Mouse (Mus musculus): ENCODE data around the gene Numa1. TPM values are rescaled to one million over a fixed set of nuclear protein-coding genes. Genes with fewer than 3 reads are reported as not detected.

The Numa1 gene
- polyA plus RNA-seq, 1 experiment from 2014 or later, result 119 TPM

DNA sequence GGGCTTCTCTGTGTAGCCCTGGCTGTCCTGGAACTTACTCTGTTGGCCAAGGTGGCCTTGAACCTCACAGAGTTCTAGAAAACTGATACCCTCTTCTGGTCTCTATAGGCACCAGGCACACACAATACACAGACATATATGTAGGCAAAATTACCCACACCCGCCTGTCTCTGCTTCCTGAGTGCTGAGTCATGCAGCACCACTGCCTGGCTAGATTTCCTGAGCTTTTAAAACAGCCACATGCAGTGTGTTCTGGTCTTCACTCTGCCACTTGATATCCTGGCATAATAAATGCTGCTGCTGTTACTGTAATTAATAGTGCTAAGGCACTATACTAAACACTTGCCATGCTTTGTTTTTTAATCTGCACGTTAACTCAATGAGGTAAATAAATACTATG, 31.7 kb downstream of the Numa1 start:
- H3K27me3 ChIP-seq, result no peaks in the 10 kb centered on the region
- H3K4me3 ChIP-seq, result no peak overlapping the region
- no peak overlapping the region for H3K27ac ChIP-seq
- H3K4me1 ChIP-seq, result peaks cover 6% of the 10 kb centered on the region
- WGBS, result 57% methylated on average over 2 of the region's 2 CpGs
- no peak for ATAC-seq (ENCODE audit: insufficient number of reproducible peaks, insufficient read depth, low FRiP score, low TSS enrichment)
- H3K9me3 ChIP-seq, result no peaks in the 10 kb centered on the region
- H3K4me2 ChIP-seq (replicated peaks), result no peak overlapping the region
- H3K36me3 ChIP-seq, result no peaks in the 10 kb centered on the region
- H3K9ac ChIP-seq, result no peak overlapping the region

- no peaks in the 10 kb centered on the region for H3K36me3 ChIP-seq
- H3K27me3 ChIP-seq, result no peaks in the 10 kb centered on the region
- no peak overlapping the region for H3K4me2 ChIP-seq (replicated peaks)
- WGBS, result 100% methylated on average over 1 of the region's 1 CpGs
- peaks cover 17% of the 10 kb centered on the region for H3K4me1 ChIP-seq
- no peak overlapping the region for H3K27ac ChIP-seq
- H3K9ac ChIP-seq, result no peak overlapping the region
- no peaks in the 10 kb centered on the region for H3K9me3 ChIP-seq
- ATAC-seq (ENCODE audit: insufficient number of reproducible peaks, insufficient read depth, low FRiP score, low TSS enrichment), result no peak
- H3K4me3 ChIP-seq, result no peak overlapping the region
Measured at GRCm38 (mm10) chr7:101967256-101967655, 33.3 kb downstream of the Numa1 start.

GRCm38 (mm10) chr7:101968751-101969150, 34.8 kb downstream of the Numa1 start:
- no peaks in the 10 kb centered on the region for H3K27me3 ChIP-seq
- H3K9ac ChIP-seq, result peak overlapping the region; percentile 89; the same call in 1 of the 2 replicates
- peak overlapping the region; percentile 100 for H3K27ac ChIP-seq
- no peaks in the 10 kb centered on the region for H3K36me3 ChIP-seq
- ATAC-seq (ENCODE audit: insufficient number of reproducible peaks, insufficient read depth, low FRiP score, low TSS enrichment), result no peak
- peak overlapping the region; percentile 82; the same call in 1 of the 2 replicates for H3K4me2 ChIP-seq (replicated peaks)
- WGBS, result 62% methylated on average over 2 of the region's 2 CpGs
- H3K4me3 ChIP-seq, result no peak overlapping the region
- peaks cover 31% of the 10 kb centered on the region for H3K4me1 ChIP-seq
- H3K9me3 ChIP-seq, result no peaks in the 10 kb centered on the region

DNA sequence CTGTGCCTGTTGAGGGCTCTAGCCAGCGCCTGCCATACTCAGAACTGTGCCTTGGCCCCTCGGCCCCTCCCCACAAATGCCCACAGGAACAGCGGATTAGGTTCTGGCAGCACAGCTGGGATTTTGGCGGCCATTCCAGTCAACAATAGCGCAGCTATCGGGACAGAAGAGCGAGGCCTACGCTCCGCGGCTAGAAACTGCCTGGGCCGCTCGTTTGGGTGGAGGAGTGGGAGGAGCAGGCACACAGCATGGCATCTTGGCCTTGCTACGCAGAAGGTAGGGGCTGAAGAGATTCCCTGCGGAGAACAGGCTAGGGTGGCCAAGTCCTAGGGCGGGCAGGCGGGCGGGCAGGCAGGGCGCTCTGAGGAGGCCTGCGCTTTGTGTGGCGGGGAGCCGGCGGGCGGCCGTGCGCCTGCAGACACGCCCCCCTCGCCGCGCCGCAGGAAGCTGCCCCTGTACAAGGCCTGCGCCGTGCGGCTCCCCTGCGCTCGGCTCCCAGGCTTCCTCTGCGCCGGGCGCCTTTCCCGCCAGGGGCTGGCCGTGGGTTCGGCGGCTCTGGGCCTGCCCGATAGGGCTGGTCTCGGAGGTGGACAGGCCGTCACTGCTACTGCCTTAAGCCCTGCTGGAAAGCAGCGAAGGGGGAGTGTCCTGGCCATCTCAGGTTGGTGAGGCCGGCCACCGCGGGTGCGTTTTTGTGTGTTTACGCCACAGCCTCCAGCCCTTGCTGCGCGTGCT, 36.0 kb downstream of the Numa1 start:
- peak overlapping the region; percentile 89 for H3K9ac ChIP-seq
- H3K4me3 ChIP-seq, result peak overlapping the region; percentile 78
- under 1% methylated on average over 51 of the region's 53 CpGs for WGBS
- H3K36me3 ChIP-seq, result no peaks in the 10 kb centered on the region
- H3K9me3 ChIP-seq, result no peaks in the 10 kb centered on the region
- ATAC-seq (ENCODE audit: insufficient number of reproducible peaks, insufficient read depth, low FRiP score, low TSS enrichment), result peak; percentile 91
- peaks cover 42% of the 10 kb centered on the region for H3K4me1 ChIP-seq
- peak overlapping the region; percentile 100 for H3K27ac ChIP-seq
- H3K27me3 ChIP-seq, result no peaks in the 10 kb centered on the region
- H3K4me2 ChIP-seq (replicated peaks), result peak overlapping the region; percentile 82

GRCm38 (mm10) chr7:101970429-101970775, 36.5 kb downstream of the Numa1 start:
- 0% methylated on average over 10 of the region's 17 CpGs for WGBS
- ATAC-seq (ENCODE audit: insufficient number of reproducible peaks, insufficient read depth, low FRiP score, low TSS enrichment), result peak; percentile 78
- Histone ChIP-seq H3K36me3 (no peaks in the 10 kb centered on the region), H3K4me3 (peak overlapping the region; percentile 78), H3K9me3 (no peaks in the 10 kb centered on the region), H3K27ac (peak overlapping the region; percentile 100), H3K4me2 (replicated peaks) (peak overlapping the region; percentile 82), H3K9ac (peak overlapping the region; percentile 89), H3K4me1 (peaks cover 47% of the 10 kb centered on the region), H3K27me3 (no peaks in the 10 kb centered on the region)

- 1% methylated on average over 19 of the region's 19 CpGs for WGBS
- H3K27me3 ChIP-seq, result no peaks in the 10 kb centered on the region
- H3K36me3 ChIP-seq, result no peaks in the 10 kb centered on the region
- peak overlapping the region; percentile 82 for H3K4me2 ChIP-seq (replicated peaks)
- peaks cover 47% of the 10 kb centered on the region for H3K4me1 ChIP-seq
- no peaks in the 10 kb centered on the region for H3K9me3 ChIP-seq
- H3K9ac ChIP-seq, result peak overlapping the region; percentile 89
- peak; percentile 54 for ATAC-seq (ENCODE audit: insufficient number of reproducible peaks, insufficient read depth, low FRiP score, low TSS enrichment)
- peak overlapping the region; percentile 78 for H3K4me3 ChIP-seq
- H3K27ac ChIP-seq, result peak overlapping the region; percentile 100
Measured at GRCm38 (mm10) chr7:101970821-101971461, 37.0 kb downstream of the Numa1 start.

GRCm38 (mm10) chr7:101971721-101972120, 37.8 kb downstream of the Numa1 start:
- Histone ChIP-seq H3K4me2 (replicated peaks) (peak overlapping the region; percentile 82), H3K27me3 (no peaks in the 10 kb centered on the region), H3K9me3 (no peaks in the 10 kb centered on the region), H3K36me3 (no peaks in the 10 kb centered on the region), H3K4me3 (peak overlapping the region; percentile 78), H3K4me1 (peaks cover 47% of the 10 kb centered on the region), H3K27ac (peak overlapping the region; percentile 100), H3K9ac (peak overlapping the region; percentile 89)
- ATAC-seq (ENCODE audit: insufficient number of reproducible peaks, insufficient read depth, low FRiP score, low TSS enrichment), result no peak
- WGBS, result 44% methylated on average over 2 of the region's 2 CpGs

DNA sequence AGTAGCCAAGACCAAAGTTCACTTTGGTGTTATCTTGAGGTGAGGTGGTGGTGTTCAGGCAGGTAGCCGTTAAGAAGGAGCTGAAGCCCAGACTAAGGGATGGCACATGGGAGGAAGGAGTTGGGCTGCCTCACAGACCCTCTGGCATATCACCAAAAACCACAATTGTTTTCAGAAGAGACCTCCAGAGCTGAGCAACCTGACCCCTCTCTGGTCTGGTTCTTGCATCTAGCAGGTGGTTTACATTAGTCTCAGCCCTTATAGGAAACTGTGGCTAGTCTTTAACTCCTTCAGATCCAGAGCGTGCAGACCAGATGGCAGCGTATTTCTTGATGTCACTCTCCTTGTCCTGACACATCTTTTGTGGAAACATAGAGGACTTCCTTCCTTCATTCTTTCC, 39.8 kb downstream of the Numa1 start:
- H3K36me3 ChIP-seq, result peaks cover 10% of the 10 kb centered on the region; the same call in 1 of the 2 replicates
- peak overlapping the region; percentile 86 for H3K27ac ChIP-seq
- peak overlapping the region; percentile 28 for H3K4me2 ChIP-seq (replicated peaks)
- no peaks in the 10 kb centered on the region for H3K27me3 ChIP-seq
- H3K9me3 ChIP-seq, result no peaks in the 10 kb centered on the region
- H3K9ac ChIP-seq, result no peak overlapping the region
- 0 out of 2 replicates have a peak overlapping the region, but pooled peaks have one; percentile 13 for H3K4me3 ChIP-seq
- 32% methylated on average over 3 of the region's 3 CpGs for WGBS
- no peak for ATAC-seq (ENCODE audit: insufficient number of reproducible peaks, insufficient read depth, low FRiP score, low TSS enrichment)
- H3K4me1 ChIP-seq, result peaks cover 46% of the 10 kb centered on the region

- Histone ChIP-seq H3K4me2 (replicated peaks) (peak overlapping the region; percentile 28), H3K9me3 (no peaks in the 10 kb centered on the region), H3K9ac (no peak overlapping the region), H3K4me3 (no peak overlapping the region), H3K27ac (peak overlapping the region; percentile 86), H3K27me3 (no peaks in the 10 kb centered on the region), H3K36me3 (peaks cover 10% of the 10 kb centered on the region; the same call in 1 of the 2 replicates), H3K4me1 (peaks cover 41% of the 10 kb centered on the region)
- ATAC-seq (ENCODE audit: insufficient number of reproducible peaks, insufficient read depth, low FRiP score, low TSS enrichment), result no peak
- WGBS, result 25% methylated on average over 2 of the region's 2 CpGs
Measured at GRCm38 (mm10) chr7:101974505-101974904, 40.6 kb downstream of the Numa1 start.

- 92% methylated on average over 1 of the region's 1 CpGs for WGBS
- no peak overlapping the region for H3K4me2 ChIP-seq (replicated peaks)
- no peak; the same call in 1 of the 2 replicates for ATAC-seq (ENCODE audit: insufficient number of reproducible peaks, insufficient read depth, low FRiP score, low TSS enrichment)
- H3K36me3 ChIP-seq, result peaks cover 45% of the 10 kb centered on the region
- no peak overlapping the region for H3K4me3 ChIP-seq
- no peaks in the 10 kb centered on the region for H3K27me3 ChIP-seq
- H3K9me3 ChIP-seq, result no peaks in the 10 kb centered on the region
- no peak overlapping the region for H3K27ac ChIP-seq
- H3K4me1 ChIP-seq, result no peaks in the 10 kb centered on the region
- H3K9ac ChIP-seq, result no peak overlapping the region
Measured at GRCm38 (mm10) chr7:101982735-101983134, 48.8 kb downstream of the Numa1 start.

DNA sequence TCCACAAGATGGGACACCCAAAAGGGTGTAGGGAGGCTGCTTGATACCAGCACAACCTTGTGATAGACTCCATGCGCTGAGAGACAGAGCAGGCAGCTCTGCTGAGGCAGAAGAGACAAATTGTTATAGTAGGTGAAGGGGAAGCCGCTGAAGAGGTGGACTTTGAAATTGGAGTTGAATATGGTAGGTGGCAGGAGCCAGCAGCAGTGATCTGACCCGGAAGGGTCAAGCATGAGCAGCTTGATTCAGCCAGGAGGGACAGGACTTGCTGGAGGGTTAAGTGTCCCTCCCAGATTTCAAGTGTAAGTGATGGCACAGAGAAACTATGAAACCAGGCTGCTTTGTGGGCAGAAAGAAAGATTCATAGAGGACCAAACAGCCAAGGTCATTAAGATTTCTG, 51.2 kb downstream of the Numa1 start:
- H3K27ac ChIP-seq, result no peak overlapping the region
- H3K27me3 ChIP-seq, result no peaks in the 10 kb centered on the region
- 81% methylated on average over 3 of the region's 3 CpGs for WGBS
- peaks cover 67% of the 10 kb centered on the region for H3K36me3 ChIP-seq
- H3K9ac ChIP-seq, result no peak overlapping the region
- H3K4me2 ChIP-seq (replicated peaks), result no peak overlapping the region
- no peaks in the 10 kb centered on the region for H3K9me3 ChIP-seq
- ATAC-seq (ENCODE audit: insufficient number of reproducible peaks, insufficient read depth, low FRiP score, low TSS enrichment), result no peak
- no peak overlapping the region for H3K4me3 ChIP-seq
- H3K4me1 ChIP-seq, result no peaks in the 10 kb centered on the region

DNA sequence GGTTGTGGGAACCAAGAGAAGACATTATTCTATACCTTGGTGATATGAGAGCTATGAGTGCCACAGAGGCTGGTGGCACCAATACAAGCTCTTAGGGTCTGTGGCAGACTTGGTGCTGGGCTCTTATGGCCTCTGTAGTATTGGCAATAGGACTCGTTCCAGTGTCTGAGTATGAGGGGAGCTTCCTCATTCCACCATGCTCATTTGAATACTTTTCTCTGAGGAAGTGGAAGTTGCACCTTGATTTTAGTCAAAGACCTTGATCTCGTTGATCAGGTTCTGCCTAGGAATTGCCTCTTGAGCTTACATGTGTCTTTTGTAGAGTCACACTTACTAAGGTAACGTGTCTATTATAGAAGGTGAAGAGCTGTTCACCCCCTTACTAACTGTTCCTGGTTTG, 60.3 kb downstream of the Numa1 start:
- 93% methylated on average over 3 of the region's 3 CpGs for WGBS
- H3K27ac ChIP-seq, result no peak overlapping the region
- no peaks in the 10 kb centered on the region for H3K9me3 ChIP-seq
- no peak overlapping the region for H3K4me2 ChIP-seq (replicated peaks)
- H3K36me3 ChIP-seq, result peaks cover 91% of the 10 kb centered on the region
- ATAC-seq (ENCODE audit: insufficient number of reproducible peaks, insufficient read depth, low FRiP score, low TSS enrichment), result no peak
- H3K4me1 ChIP-seq, result no peaks in the 10 kb centered on the region
- no peak overlapping the region for H3K4me3 ChIP-seq
- no peaks in the 10 kb centered on the region for H3K27me3 ChIP-seq
- H3K9ac ChIP-seq, result no peak overlapping the region
